Comparison of ENCODE assay signal across 11 mouse cellular contexts in genomic region chr19:16625610-16626395, GRCm38 (mm10).
A peak's percentile ranks its signal among the peaks of the same experiment; 100 is the strongest.
DNase-seq lines count a peak whose midpoint lies in the region; ATAC-seq lines count a peak whose summit lies in the region.
"Had no signal": no experiment of that assay in that cellular context is flagged by ENCODE, and none has a peak within 500 bp of the region (broad histone marks: within the 10 kb centered on the region; RNA-seq: fewer than 3 reads in every experiment).

No protein-coding gene starts in this region.

- WGBS in heart, embryonic 13.5 days = 5% methylated on average over 14 of the region's 14 CpGs
- WGBS in neural tube, embryonic 12.5 days = 31% methylated on average over 14 of the region's 14 CpGs
- WGBS in liver, embryonic 13.5 days (ENCODE audit: insufficient replicate concordance) = 26% methylated on average over 14 of the region's 14 CpGs

- no peak overlapping the region for H3K27ac ChIP-seq in heart, embryonic 13.5 days (replicated peaks)
- H3K27ac ChIP-seq in neural tube, embryonic 12.5 days = no peak overlapping the region
- H3K27ac ChIP-seq in liver, embryonic 13.5 days = peak overlapping the region; percentile 59
- H3K27ac ChIP-seq: limb, embryonic 13.5 days had no signal

- no peaks in the 10 kb centered on the region for H3K9me3 ChIP-seq in heart, embryonic 13.5 days
- no peaks in the 10 kb centered on the region for H3K9me3 ChIP-seq in neural tube, embryonic 12.5 days
- no peaks in the 10 kb centered on the region for H3K9me3 ChIP-seq in liver, embryonic 13.5 days (replicated peaks)
- H3K9me3 ChIP-seq: limb, embryonic 13.5 days had no signal

- intact Hi-C loops in heart, postnatal 10 days (cut with DNase I) = no loop called here

- no peaks in the 10 kb centered on the region for H3K36me3 ChIP-seq in heart, embryonic 13.5 days
- no peaks in the 10 kb centered on the region for H3K36me3 ChIP-seq in neural tube, embryonic 12.5 days
- H3K36me3 ChIP-seq in liver, embryonic 13.5 days = no peaks in the 10 kb centered on the region
- H3K36me3 ChIP-seq: limb, embryonic 13.5 days had no signal

- no peaks in the 10 kb centered on the region for H3K27me3 ChIP-seq in heart, embryonic 13.5 days (replicated peaks)
- H3K27me3 ChIP-seq in neural tube, embryonic 12.5 days (replicated peaks) = no peaks in the 10 kb centered on the region
- H3K27me3 ChIP-seq in liver, embryonic 13.5 days = no peaks in the 10 kb centered on the region
- H3K27me3 ChIP-seq: limb, embryonic 13.5 days had no signal

- peaks cover 10% of the 10 kb centered on the region for H3K4me1 ChIP-seq in heart, embryonic 13.5 days
- H3K4me1 ChIP-seq in neural tube, embryonic 12.5 days = no peaks in the 10 kb centered on the region
- peaks cover 22% of the 10 kb centered on the region for H3K4me1 ChIP-seq in liver, embryonic 13.5 days (replicated peaks)
- H3K4me1 ChIP-seq: limb, embryonic 13.5 days had no signal

- ATAC-seq in heart, embryonic 13.5 days (ENCODE audit: extremely low read depth, insufficient number of reproducible peaks, low FRiP score, low TSS enrichment) = no peak; the same call in 1 of the 2 replicates
- 0 out of 2 replicates have a peak, but pooled peaks have one; percentile 33 for ATAC-seq in neural tube, embryonic 12.5 days (ENCODE audit: low FRiP score, low read depth)
- ATAC-seq in liver, embryonic 13.5 days (ENCODE audit: low read depth) = peak; percentile 97

- no peak for DNase-seq in heart, postnatal 10 days
- DNase-seq in neural tube, embryonic 10.5 days (ENCODE audit: extremely low spot score, low spot score) = no peak
- DNase-seq in liver, embryonic 13.5 days = peak; percentile 52
- DNase-seq in layer of hippocampus, adult 9-10 months (ENCODE audit: low spot score) = no peak
- DNase-seq in testis, postnatal 10 days (ENCODE audit: low spot score) = no peak
- DNase-seq in spleen, postnatal 4 days (ENCODE audit: low spot score in 2 of 2) = no peak
- DNase-seq: cerebellum, adult 2 months; gastrocnemius, postnatal 10 days had no signal

- H3K4me2 ChIP-seq in heart, embryonic 13.5 days = peak overlapping the region; percentile 55
- no peak overlapping the region for H3K4me2 ChIP-seq in neural tube, embryonic 12.5 days (replicated peaks)
- peak overlapping the region; percentile 53 for H3K4me2 ChIP-seq in liver, embryonic 13.5 days
- H3K4me2 ChIP-seq: limb, embryonic 13.5 days had no signal

- H3K4me3 ChIP-seq in heart, embryonic 13.5 days = no peak overlapping the region
- H3K4me3 ChIP-seq in neural tube, embryonic 12.5 days = no peak overlapping the region
- no peak overlapping the region for H3K4me3 ChIP-seq in liver, embryonic 13.5 days (replicated peaks)
- H3K4me3 ChIP-seq: limb, embryonic 13.5 days had no signal

- no peak overlapping the region for H3K9ac ChIP-seq in heart, embryonic 13.5 days
- H3K9ac ChIP-seq in neural tube, embryonic 12.5 days = no peak overlapping the region
- H3K9ac ChIP-seq in liver, embryonic 13.5 days = peak overlapping the region; percentile 43
- H3K9ac ChIP-seq: limb, embryonic 13.5 days had no signal
